Mouse (Mus musculus): ENCODE measurements at regions not wholly inside any gene's neighbourhood (a gene's known extent, or its start where the extent isn't known, plus 50 kb on each side); places are given as distances from the start of the nearest gene placed in this dataset.

DNA sequence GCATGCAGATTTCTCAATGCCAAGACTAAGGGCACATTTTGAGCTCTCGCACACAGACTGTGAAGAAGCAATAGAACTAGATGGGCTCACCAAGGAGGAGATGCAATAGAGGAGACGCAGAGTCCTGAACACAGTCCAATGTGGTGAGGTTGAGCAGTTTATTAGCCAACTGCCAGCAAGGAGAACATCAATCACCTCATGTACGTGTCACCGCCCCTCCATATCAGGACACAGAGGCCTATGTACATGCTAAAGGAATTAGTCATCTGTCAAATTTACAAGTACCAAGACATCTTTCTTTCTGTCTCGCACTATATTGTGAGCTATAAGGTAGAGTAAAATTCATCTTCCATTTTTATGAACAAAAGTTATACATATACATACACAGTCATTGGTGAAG lies 1228.9 kb downstream of the Gsdmc2 start:
- TF ChIP-seq CTCF (IDR thresholded peaks at IDR 0.05; ENCODE audit: low read depth, low read length) (no peak), POLR2A (IDR thresholded peaks at IDR 0.05; ENCODE audit: extremely low read depth, insufficient read depth, low read length) (no peak)
